Mouse (Mus musculus) embryonic fibroblast, embryonic 13.5 days (primary cell): Measurements from ENCODE around the gene Hs2st1.

Experiments
- CTCF ChIP-seq: IDR thresholded peaks from 2 replicates; pipeline ENCODE4 v1.5.1; 2011; ENCODE audit warnings: mild to moderate bottlenecking, control low read depth, low read length, moderate library complexity, borderline replicate concordance; ENCODE audit not compliant: insufficient read depth
- POLR2A ChIP-seq: IDR thresholded peaks from 2 replicates; pipeline ENCODE4 v1.6.1; 2011; ENCODE audit warnings: low read depth, mild to moderate bottlenecking, control low read depth, low read length, moderate library complexity

DNA sequence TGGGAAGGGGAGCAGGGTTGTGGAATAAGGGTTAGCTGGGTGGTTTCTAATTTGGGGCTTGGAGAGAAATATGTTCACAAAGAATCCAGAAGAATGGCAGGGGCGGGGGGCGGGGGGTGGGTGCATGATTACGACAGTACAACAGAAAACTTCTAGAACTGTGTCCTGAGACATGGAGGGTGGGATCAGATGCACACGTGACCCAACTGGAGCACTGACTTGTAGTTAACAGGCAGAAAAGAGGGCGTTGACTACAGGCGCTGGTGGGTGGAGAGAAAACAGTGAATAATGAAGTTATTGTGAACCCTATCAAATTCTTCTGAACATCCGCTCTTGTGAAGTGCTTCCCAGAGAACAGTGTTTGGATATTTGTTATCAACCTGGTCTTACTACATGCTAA is 6.1 kb downstream of the Hs2st1 start:
- TF ChIP-seq POLR2A (no peak), CTCF (no peak)
